Mouse (Mus musculus): Measurements from ENCODE around the gene Pdss2.
"Not testable (repeated sequence)": the region's sequence is repeated elsewhere in the genome, so short reads cannot be mapped to it uniquely, and the experiment has no call there.

The Pdss2 gene

GRCm38 (mm10) chr10:43244262-43244806, 23.0 kb downstream of the Pdss2 start:
- no peak for DNase-seq

- DNase-seq, result no peak
Measured at GRCm38 (mm10) chr10:43245461-43246200, 24.3 kb downstream of the Pdss2 start.

- no peak for DNase-seq
Measured at GRCm38 (mm10) chr10:43247994-43248393, 26.7 kb downstream of the Pdss2 start.

- no peak for DNase-seq
Measured at GRCm38 (mm10) chr10:43252324-43252723, 31.0 kb downstream of the Pdss2 start.

GRCm38 (mm10) chr10:43256965-43257364, 35.7 kb downstream of the Pdss2 start:
- DNase-seq, result not testable (repeated sequence)

GRCm38 (mm10) chr10:43257500-43257899, 36.2 kb downstream of the Pdss2 start:
- not testable (repeated sequence) for DNase-seq

GRCm38 (mm10) chr10:43271318-43271717, 50.0 kb downstream of the Pdss2 start:
- DNase-seq, result no peak

GRCm38 (mm10) chr10:43272381-43272780, 51.1 kb downstream of the Pdss2 start:
- DNase-seq, result no peak

- DNase-seq, result no peak
Measured at GRCm38 (mm10) chr10:43273057-43273456, 51.8 kb downstream of the Pdss2 start.

- no peak for DNase-seq
Measured at GRCm38 (mm10) chr10:43275446-43275845, 54.2 kb downstream of the Pdss2 start.

- no peak for DNase-seq
Measured at GRCm38 (mm10) chr10:43276116-43276659, 54.9 kb downstream of the Pdss2 start.

GRCm38 (mm10) chr10:43277266-43278145, 56.2 kb downstream of the Pdss2 start:
- DNase-seq, result no peak

- no peak for DNase-seq
Measured at GRCm38 (mm10) chr10:43279637-43280288, 58.5 kb downstream of the Pdss2 start.

GRCm38 (mm10) chr10:43285541-43285940, 64.3 kb downstream of the Pdss2 start:
- DNase-seq, result no peak

- no peak for DNase-seq
Measured at GRCm38 (mm10) chr10:43290638-43291230, 69.4 kb downstream of the Pdss2 start.

- DNase-seq, result no peak
Measured at GRCm38 (mm10) chr10:43291333-43291736, 70.0 kb downstream of the Pdss2 start.

GRCm38 (mm10) chr10:43292454-43292853, 71.2 kb downstream of the Pdss2 start:
- DNase-seq, result no peak

- no peak for DNase-seq
Measured at GRCm38 (mm10) chr10:43294331-43294730, 73.0 kb downstream of the Pdss2 start.

GRCm38 (mm10) chr10:43308105-43308810, 87.0 kb downstream of the Pdss2 start:
- no peak for DNase-seq

GRCm38 (mm10) chr10:43310781-43311392, 89.6 kb downstream of the Pdss2 start:
- no peak for DNase-seq

- no peak for DNase-seq
Measured at GRCm38 (mm10) chr10:43312211-43312610, 90.9 kb downstream of the Pdss2 start.

Data from spleen, adult 18-20 months (tissue).